Mouse (Mus musculus): Measurements from ENCODE around the gene Cacna1g. TPM values are rescaled to one million over a fixed set of nuclear protein-coding genes. Genes with fewer than 3 reads are reported as not detected.
"Not testable (repeated sequence)": the region's sequence is repeated elsewhere in the genome, so short reads cannot be mapped to it uniquely, and the experiment has no call there.

Gene Cacna1g
- total RNA-seq, 2 experiments from 2014 or later, result 48.7 to 52.8 TPM

DNA sequence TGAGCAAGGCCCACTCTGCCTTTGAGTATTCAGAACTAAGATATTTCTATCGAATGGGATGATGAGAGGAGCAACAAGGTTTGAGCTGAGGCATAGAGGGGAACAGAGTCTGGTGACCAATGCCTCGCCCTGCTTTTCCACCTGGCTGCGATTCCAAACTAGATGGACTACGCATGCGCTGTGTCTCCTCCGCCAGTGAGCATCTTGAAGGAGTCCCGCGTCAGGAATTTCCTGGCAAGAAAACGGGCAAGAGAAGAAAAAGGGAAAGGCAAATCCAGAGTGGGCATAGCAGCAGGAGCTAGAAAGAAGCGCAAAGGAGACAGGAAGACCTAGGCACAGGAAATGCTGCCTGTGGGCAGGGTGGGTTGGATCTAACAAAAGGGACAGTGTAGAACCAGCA lies 70.2 kb downstream of the Cacna1g start:
- no peak for DNase-seq

DNA sequence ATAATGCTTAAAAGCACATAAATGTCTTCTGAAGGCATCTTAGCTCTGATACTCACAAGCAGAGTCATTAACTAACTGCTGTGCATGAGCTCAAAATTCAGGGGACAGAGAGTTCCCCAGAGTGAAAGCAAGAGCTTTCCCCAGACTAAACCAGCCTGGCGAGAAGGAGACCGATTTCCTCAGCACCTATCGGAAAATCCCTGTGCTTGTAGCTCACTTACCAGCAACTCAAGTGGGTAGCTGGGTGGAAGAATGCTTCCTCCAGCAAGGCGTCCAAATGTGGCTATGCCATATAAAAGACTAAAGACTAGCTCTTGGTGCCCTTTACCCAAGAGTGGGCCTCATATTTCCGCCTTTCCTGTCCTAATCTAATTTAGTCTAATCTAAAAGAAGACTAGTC lies 71.3 kb downstream of the Cacna1g start:
- no peak for DNase-seq

DNA sequence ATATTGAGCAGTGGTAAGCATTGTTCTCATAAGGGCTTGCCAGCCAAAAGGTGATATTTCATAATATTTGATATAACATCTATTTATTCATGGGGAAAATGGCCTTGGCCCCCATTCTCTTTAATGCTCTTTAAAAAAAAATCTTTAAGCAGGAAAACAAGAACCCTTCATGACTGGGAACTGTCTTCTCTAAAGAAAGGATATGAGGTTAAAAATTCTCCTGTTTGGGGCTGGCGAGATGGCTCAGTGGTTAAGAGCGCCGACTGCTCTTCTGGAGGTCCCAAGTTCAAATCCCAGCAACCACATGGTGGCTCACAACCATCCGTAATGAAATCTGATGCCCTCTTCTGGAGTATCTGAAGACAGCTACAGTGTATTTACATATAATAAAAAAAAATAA lies 72.0 kb downstream of the Cacna1g start:
- not testable (repeated sequence) for DNase-seq

- DNase-seq, result no peak
Observed at GRCm38 (mm10) chr11:94400996-94401395, 73.0 kb downstream of the Cacna1g start.

- DNase-seq, result no peak
Observed at GRCm38 (mm10) chr11:94394107-94394506, 79.9 kb downstream of the Cacna1g start.

DNA sequence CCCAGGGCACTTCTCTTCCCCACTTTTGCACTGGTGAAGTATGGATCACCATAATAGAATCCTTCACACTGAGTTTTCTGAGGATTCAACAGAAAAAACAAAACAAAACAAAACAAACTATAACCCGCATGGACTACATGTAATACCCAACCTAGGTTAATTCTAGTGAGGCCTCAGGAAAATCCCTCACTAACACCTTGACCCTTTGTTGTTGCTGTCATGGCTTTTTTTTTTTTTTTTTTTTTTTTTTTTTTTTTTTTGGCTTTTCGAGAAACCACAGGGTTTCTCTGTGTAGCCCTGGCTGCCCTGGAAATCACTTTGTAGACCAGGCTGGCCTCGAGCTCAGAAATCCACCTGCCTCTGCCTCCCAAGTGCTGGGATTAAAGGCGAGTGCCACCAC lies 80.5 kb downstream of the Cacna1g start:
- not testable (repeated sequence) for DNase-seq

GRCm38 (mm10) chr11:94392672-94393109 lies 81.3 kb downstream of the Cacna1g start, which contains the start of gene Abcc3:
TSS of gene Abcc3 (minus strand) at chr11:94392997.
- no peak for DNase-seq

GRCm38 (mm10) chr11:94391661-94392060 lies 82.3 kb downstream of the Cacna1g start:
- no peak for DNase-seq

- DNase-seq, result no peak
Observed at GRCm38 (mm10) chr11:94390825-94391224, 83.2 kb downstream of the Cacna1g start.

GRCm38 (mm10) chr11:94389724-94390396 lies 84.1 kb downstream of the Cacna1g start:
- DNase-seq, result no peak

- DNase-seq, result no peak
Observed at GRCm38 (mm10) chr11:94389021-94389420, 85.0 kb downstream of the Cacna1g start.

DNA sequence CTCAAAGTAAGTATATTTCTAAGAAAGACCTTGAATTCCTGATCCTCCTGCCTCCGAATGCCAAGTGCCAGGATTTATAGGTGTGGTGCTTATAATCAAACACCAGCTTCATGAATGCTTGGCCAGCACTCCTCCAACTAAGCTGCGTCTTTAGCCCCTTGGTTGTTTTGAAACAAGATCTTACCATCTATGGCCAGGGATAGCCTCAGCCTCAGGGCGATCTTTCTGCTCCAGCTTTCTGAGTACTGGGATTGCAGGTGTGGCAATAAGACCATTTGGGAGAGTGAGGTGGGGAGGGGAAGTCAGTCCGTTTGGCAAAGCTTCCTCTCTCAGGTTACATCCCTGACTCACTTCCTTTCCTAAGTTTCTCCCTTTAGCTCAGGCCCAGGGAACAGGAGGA lies 86.2 kb downstream of the Cacna1g start:
- DNase-seq, result no peak

DNA sequence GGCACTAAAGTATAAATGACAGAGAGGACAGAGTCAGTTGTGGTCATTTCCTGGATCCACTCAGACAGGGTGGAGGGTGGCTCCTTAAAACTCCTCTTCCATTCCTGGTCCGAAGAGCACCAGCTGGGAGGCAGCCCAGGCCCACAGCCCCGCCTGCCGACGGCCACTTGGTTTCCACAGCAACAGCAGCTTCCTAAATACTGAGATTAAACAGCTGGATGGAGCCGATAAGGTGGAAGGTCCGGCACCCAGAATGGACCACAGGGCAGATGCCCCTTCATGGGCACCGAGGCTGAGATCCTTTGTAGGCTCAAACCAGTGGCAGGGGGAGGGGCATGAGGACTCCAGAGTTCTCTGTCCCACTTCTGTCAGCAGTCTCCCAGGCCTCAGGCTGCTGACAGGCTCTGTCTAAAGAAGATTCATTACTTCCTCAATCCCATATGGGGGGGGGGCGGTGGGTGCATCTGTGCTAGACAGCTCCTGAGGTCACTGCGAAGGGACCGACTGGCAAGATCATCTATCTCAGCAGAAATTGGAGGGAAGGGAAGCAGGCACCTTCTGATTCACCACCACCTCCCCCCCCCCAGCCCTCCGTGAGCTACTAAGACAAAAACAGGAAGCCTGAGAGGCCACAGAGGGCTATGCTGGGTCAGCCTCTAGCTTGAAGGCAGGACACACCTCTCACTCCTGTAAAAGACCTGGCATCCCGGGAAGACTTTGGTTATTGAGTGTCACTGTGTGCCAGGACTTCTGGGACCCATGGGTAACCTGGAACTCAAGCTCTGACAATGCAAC lies 87.8 kb downstream of the Cacna1g start:
- peak; percentile 42 for DNase-seq

DNA sequence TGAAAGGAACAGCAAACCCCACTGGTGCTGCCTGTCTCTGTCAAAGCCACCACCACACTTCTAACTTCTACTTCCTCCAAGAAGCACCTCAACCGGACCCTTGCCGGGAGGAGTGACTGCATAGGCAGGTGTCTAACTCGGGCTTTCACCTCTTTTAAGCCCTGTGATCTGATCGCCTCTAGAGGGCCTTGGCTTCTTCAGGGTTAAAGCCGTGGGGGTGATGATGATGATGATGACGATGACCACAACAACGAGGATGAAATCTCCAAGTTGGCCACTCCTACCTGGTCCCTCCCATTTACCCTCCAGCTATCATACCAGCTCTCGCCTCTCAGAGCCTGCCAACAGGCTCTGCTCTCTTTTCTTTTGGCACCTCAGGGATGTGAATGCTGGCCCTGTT lies 94.3 kb downstream of the Cacna1g start:
- no peak for DNase-seq

DNA sequence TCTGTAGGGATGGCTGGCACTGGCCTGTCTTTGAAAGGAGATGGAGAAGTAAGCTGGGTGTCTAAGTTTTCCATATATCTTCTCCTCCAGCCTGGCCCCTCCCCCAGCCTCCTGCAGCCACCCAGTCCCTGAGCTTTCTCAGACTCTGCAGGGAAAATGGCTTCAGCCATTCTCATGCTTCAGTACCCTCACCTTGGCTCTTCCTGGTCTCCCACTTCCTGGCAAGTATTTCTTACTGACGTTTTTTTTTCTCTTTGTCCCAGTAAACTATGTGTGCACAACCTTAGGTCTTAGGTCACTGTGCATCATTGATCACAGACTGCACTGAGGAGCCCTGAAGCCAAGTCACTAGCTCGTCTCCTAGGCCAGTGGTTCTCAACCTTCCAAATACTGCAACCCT lies 94.9 kb downstream of the Cacna1g start:
- no peak for DNase-seq

DNA sequence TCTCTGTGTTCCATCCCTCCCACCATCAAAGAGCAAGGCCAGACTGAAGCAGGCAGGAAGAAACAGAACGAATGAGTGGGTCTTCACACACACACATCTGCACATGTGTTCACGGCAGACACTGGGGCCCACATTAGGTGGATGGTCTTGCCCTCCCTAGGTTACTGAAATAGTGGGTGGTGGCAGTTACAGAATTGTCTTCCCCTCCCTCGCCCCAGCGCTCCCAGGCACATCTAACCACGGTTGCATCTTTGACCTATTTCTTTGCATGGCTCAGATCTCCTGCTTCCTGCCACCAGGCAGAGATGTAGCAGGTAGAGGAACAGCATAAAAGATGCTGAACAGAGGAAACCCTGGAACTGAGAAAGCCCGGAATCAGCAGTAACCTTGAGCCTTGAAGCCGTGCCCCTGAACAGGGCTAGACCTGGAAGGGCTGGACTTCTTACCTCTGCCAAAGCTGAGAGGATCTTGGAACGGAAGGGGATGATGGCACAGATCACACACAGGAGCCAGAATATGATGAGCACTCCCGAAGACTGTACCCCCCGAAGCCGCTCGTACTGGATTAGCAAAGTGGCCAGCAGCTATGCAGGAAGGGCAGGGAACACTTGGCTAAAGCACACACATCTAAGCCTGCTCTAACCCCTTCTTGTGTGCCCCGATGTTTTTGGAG lies 99.6 kb downstream of the Cacna1g start:
- no peak for DNase-seq

- DNase-seq, result no peak
Observed at GRCm38 (mm10) chr11:94370809-94371208, 103.2 kb downstream of the Cacna1g start.

DNA sequence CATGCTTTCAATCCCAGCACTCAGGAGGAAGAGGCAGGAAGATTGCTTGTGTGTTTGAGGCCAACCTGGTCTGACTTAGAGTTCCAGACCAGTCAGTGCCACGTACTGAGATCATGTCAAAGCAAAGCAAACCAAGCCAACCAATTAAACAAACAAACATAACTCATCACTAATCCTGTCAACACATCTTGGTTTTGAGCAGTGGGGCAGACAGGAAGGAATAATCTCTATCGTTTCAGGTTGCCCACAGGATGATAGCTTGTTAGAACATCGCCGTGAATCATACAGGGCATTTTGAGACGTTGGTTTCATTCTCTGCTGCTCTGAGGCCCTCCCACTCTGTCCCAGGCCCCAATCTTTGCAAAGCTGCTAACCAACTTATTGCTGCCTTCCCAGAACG lies 104.0 kb downstream of the Cacna1g start:
- DNase-seq, result no peak

DNA sequence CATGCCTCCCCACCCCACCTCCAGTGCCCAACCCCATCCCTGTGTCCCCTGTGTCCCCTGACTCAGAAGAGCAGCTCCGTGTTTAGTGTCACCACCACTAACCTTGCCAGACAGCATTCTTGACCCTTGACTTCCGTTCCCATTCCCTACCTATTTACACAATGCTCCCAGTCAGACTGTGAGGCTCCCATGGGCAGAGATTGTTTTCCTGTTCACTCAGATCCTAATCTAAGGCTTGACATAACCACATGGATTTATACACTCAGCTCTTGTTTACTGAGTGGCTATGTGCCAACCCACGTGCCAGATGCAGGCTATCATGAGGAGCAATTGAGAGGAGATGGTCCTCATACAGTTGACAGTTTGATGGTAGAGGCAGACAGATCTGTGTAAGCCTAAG lies 108.7 kb downstream of the Cacna1g start:
- no peak for DNase-seq

DNA sequence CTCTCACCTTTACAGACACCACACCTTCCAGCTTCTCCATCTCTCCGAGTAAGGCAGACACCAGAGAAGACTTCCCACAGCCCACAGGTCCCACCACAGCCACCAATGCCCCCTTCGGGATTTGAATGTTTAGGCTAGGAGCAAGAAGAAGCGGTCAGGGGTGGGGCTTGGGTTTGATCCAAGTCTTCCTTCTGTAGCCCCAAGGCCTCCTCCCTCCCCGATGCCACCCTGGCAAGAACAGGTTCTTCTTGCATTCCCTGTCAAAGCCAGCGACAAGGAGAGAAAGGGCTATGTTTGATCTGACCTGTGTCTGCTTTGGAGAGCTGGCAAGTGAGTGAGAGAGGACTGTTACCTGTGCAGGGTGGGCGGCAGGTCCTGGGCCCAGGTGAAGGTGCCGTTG lies 110.3 kb downstream of the Cacna1g start:
- DNase-seq, result no peak

DNA sequence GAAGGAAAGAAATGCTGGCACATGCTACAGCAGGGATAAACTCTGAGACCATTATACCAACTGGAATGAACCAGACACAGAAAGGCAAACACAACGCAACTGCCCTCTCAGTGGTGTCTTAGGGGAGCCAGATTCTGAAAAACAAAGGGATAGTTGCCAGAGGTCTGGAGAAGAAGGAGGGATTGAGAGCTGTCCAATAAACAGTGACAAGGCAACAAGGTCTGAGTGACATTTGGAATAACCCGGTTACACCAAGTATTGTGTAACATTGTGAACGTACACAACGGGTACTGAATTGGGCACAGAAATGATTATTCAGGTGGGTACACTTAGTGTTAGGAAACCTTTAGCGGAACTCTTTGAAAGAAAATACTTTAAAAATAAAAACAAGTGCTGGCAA lies 111.9 kb downstream of the Cacna1g start:
- no peak for DNase-seq

DNA sequence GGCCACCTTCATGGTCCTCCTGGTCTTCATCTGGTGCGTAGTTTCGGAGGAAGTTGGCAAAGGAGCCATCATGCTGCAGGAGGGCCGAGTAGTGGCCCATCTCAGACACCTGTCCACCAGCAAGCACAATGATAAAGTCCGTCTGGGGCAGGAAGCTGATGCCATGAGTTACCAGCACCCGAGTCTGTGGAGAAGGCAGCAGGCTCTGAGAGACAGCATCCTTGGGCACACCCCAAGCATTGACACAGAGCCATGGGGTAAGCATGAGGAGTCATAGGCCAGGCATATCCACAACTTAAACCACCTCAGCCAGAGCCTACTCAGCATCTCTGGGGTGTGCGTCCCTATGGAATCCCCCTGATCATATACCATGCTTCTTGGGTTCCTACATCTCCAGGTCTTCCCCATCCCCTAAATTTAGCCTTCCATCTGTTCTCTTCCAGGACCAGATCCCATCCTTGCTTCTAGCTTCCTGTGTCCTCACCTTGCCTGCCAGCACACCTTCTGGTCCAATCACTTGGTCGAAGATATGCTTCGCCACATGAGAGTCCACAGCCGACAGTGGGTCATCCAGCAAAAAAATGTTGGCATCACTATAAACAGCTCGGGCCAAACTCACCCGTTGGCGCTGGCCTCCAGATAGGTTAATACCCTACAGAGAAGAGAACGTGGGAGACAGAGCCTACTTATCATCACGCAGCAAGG lies 112.7 kb downstream of the Cacna1g start:
- DNase-seq, result no peak

- DNase-seq, result no peak
Observed at GRCm38 (mm10) chr11:94359168-94359567, 114.8 kb downstream of the Cacna1g start.

Measured in heart, postnatal 4 days (tissue).